Mouse (Mus musculus) ES-Bruce4 (cell line): ENCODE measurements around the gene Mmadhc.

Experiments used
- CTCF ChIP-seq: IDR thresholded peaks from one replicate; pipeline ENCODE4 v1.8.1; 2011; ENCODE audit warnings: low read depth, low read length
- EP300 ChIP-seq: IDR thresholded peaks from 2 replicates; pipeline ENCODE4 v1.6.1; 2011; ENCODE audit warnings: low read depth, low read length; ENCODE audit not compliant: insufficient read depth
- POLR2A ChIP-seq: IDR thresholded peaks from one replicate; pipeline ENCODE4 v1.8.1; 2011; ENCODE audit warnings: low read length; ENCODE audit not compliant: insufficient read depth

DNA sequence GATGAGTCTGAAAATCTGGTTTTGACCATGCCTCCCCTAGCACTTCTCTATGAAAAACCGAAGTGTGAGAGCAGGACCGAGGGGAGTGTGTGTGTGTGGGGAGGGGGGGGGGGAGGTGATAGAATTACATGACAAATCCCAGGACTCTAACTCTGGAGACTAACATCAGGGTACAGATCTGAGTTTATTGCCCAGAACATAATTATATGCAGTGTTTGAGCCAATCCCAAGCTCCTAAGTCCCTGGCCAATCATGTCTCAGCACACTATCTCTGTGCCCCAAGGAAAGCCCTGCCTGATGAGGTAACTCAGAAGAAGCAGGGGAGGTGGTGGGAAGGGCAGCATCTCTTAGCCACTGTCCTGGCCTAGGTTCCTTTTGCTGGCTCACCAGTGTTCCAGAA is 28.1 kb downstream of the Mmadhc start:
- TF ChIP-seq POLR2A (no peak), CTCF (no peak), EP300 (no peak)
